Mouse (Mus musculus) lung, adult 2 months (tissue): ENCODE results near the gene Ripor3.

Experiments used
- CTCF ChIP-seq: fragments of 200-500 bp; IDR thresholded peaks from 2 replicates; pipeline ENCODE4 v1.5.1; 2011; ENCODE audit warnings: mild to moderate bottlenecking, low read length, control low read depth; ENCODE audit not compliant: insufficient read depth
- POLR2A ChIP-seq: fragments of 200-500 bp; IDR thresholded peaks from 2 replicates; pipeline ENCODE4 v1.6.1; 2011; ENCODE audit warnings: low read depth, mild to moderate bottlenecking, control low read depth, low read length, borderline replicate concordance; ENCODE audit errors: extremely low read depth

GRCm38 (mm10) chr2:168058488-168059199 is 48.2 kb upstream of the Ripor3 start:
- TF ChIP-seq CTCF, result no peak
- no peak for TF ChIP-seq POLR2A
